Mouse (Mus musculus): Measurements from ENCODE around the gene Rad23b. TPM values are rescaled to one million over a fixed set of nuclear protein-coding genes. Genes with fewer than 3 reads are reported as not detected.
"Not testable (repeated sequence)": the region's sequence is repeated elsewhere in the genome, so short reads cannot be mapped to it uniquely, and the experiment has no call there.

The Rad23b gene
- polyA plus RNA-seq (2015; fragmentation: Nextera tagmentation; extraction: Ambion mirVana), result 52.1 and 53.4 TPM in 2 replicates

DNA sequence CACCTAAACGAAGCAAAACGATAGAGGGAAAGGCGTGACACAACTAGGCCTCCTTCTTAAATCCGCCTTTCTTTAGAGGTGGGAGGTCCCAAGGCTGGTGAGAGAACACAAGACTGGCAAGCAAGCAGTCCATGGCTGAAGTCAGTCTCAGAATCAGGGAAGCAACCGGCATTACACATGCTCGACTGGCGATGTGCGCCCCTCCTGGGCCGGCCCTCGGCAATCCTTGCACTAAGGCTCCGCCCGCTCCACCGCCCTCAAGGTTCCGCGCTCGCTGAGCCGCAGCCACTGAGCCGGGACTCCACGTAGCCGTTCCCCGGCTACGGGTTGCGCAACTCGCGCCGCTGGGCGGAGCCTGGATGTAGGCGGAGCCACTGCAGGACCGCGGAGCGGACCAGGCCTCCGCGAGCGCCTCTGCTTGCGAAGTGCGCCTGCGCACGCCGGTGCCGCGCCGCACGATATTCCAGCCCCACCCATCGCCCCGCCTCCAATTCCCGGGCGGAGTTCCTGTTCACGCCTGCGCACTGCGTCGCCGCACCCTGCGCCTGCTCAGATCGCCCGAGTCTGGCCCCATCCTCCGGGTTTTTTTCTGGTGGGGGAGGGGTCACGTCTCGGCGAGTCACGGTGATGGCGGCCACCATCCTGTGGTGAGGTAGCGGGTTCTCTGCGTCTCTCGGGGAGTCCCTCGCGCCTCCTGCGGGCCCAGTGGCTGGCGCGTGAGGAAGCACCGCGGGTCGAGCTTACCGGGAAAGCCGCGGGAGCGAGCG, at the start of gene Rad23b:
TSS of gene Rad23b (plus strand) at position 592 of the 767 bp plus-strand sequence.
- Histone ChIP-seq H3K4me2 (replicated peaks; ENCODE audit: low read depth) (peak within 1 kb of the TSS; percentile 85), H3K9me3 (ENCODE audit: control insufficient read depth) (no peaks in the 10 kb centered on the region), H3K27ac (ENCODE audit: low read depth, low read length) (peak within 1 kb of the TSS; percentile 83), H3K36me3 (ENCODE audit: control insufficient read depth, insufficient read depth) (no peaks in the 10 kb centered on the region), H3K9ac (ENCODE audit: low read depth, low read length) (peak within 1 kb of the TSS; percentile 92), H3K27me3 (replicated peaks; ENCODE audit: control insufficient read depth, insufficient read depth, low read length) (no peaks in the 10 kb centered on the region), H3K4me1 (replicated peaks; ENCODE audit: control insufficient read depth, insufficient read depth, low read length) (no peaks in the 10 kb centered on the region; the same call in 1 of the 2 replicates), H3K4me3 (ENCODE audit: low read depth, low read length) (peak within 1 kb of the TSS; percentile 97)
- WGBS, result under 1% methylated on average over 76 of the region's 77 CpGs
- peak; percentile 46 for TF ChIP-seq CTCF (IDR thresholded peaks at IDR 0.05; ENCODE audit: low read depth)
- ATAC-seq, result peak; percentile 99

DNA sequence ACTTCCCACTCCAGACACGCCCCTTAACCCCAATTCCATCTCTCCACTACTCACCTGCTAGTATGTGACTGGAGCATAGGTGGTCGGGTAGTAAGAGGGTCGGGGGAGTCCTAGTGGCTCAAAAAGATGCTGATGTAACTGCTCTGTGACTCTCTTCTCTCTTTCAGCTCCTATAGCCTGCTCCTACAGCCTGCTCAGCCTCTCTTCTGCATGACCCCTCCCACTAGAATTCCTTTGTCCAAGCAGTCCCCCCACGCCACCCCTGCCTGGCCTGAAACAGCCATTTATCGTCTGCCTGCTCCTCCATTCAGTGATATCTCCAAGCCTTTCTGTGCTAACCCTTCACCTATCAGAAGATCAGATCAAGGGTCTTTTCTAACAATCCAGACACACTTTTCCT, 45.7 kb upstream of the Rad23b start:
- H3K36me3 ChIP-seq (ENCODE audit: control insufficient read depth, insufficient read depth), result no peaks in the 10 kb centered on the region
- WGBS, result 75% methylated on average over 5 of the region's 5 CpGs
- H3K4me1 ChIP-seq (replicated peaks; ENCODE audit: control insufficient read depth, insufficient read depth, low read length), result no peaks in the 10 kb centered on the region
- TF ChIP-seq CTCF (IDR thresholded peaks at IDR 0.05; ENCODE audit: low read depth), result no peak
- H3K9me3 ChIP-seq (ENCODE audit: control insufficient read depth), result 0 out of 2 replicates have a peak, but pooled peaks cover 3% of the 10 kb centered on the region
- no peak overlapping the region for H3K9ac ChIP-seq (ENCODE audit: low read depth, low read length)
- ATAC-seq, result no peak
- H3K27me3 ChIP-seq (replicated peaks; ENCODE audit: control insufficient read depth, insufficient read depth, low read length), result no peaks in the 10 kb centered on the region
- H3K4me2 ChIP-seq (replicated peaks; ENCODE audit: low read depth), result no peak overlapping the region
- no peak overlapping the region for H3K4me3 ChIP-seq (ENCODE audit: low read depth, low read length)
- no peak overlapping the region for H3K27ac ChIP-seq (ENCODE audit: low read depth, low read length)

DNA sequence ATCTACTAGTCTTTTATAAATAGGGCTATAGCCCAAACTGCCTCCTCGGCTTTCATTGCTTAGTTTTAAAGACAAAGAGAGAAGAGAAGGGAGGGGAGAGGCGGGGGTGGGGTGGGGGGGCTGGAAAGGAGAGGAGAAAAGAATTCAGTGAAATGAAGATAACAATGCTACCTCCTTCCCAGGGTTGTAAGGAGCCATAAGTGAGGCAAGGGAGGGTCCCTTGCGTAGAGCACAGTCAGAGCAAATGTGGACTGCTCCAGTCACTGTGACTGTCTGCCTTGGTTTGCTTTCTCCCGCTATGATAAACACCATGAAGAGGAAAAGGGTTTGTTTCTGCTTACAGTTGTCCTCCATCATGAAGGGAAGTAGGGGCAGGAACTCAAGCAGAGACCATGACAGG, 43.2 kb upstream of the Rad23b start:
- no peak overlapping the region for H3K9ac ChIP-seq (ENCODE audit: low read depth, low read length)
- H3K27me3 ChIP-seq (replicated peaks; ENCODE audit: control insufficient read depth, insufficient read depth, low read length), result no peaks in the 10 kb centered on the region
- H3K4me2 ChIP-seq (replicated peaks; ENCODE audit: low read depth), result no peak overlapping the region
- no peak overlapping the region for H3K27ac ChIP-seq (ENCODE audit: low read depth, low read length)
- WGBS, result 71% methylated on average over 4 of the region's 4 CpGs
- H3K36me3 ChIP-seq (ENCODE audit: control insufficient read depth, insufficient read depth), result no peaks in the 10 kb centered on the region
- no peak for ATAC-seq
- no peak overlapping the region for H3K4me3 ChIP-seq (ENCODE audit: low read depth, low read length)
- H3K9me3 ChIP-seq (ENCODE audit: control insufficient read depth), result 0 out of 2 replicates have a peak, but pooled peaks cover 3% of the 10 kb centered on the region
- no peaks in the 10 kb centered on the region for H3K4me1 ChIP-seq (replicated peaks; ENCODE audit: control insufficient read depth, insufficient read depth, low read length)
- no peak for TF ChIP-seq CTCF (IDR thresholded peaks at IDR 0.05; ENCODE audit: low read depth)

DNA sequence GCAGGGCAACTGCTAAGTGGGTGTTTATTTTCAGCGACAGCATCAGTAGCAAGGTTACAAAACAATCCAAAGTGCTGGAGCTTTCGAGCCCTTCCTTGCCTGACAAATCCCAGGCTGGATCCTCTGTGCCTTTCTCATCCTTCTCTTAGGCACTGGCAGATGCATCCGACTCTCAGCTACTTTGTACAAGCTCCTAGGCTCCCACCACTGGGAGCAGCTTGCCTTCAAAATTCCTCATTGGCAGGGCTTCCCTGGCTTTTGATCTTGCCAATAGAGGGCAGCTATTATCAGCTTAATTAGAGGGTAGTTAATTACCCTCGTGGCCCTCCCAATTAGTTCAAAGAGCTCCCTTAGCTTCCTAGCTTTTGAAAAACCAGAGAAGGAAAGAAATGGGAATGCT, 33.1 kb upstream of the Rad23b start:
- no peak overlapping the region for H3K27ac ChIP-seq (ENCODE audit: low read depth, low read length)
- WGBS, result 41% methylated on average over 4 of the region's 4 CpGs
- ATAC-seq, result no peak
- H3K9me3 ChIP-seq (ENCODE audit: control insufficient read depth), result no peaks in the 10 kb centered on the region
- no peak overlapping the region for H3K4me3 ChIP-seq (ENCODE audit: low read depth, low read length)
- no peaks in the 10 kb centered on the region for H3K4me1 ChIP-seq (replicated peaks; ENCODE audit: control insufficient read depth, insufficient read depth, low read length)
- H3K27me3 ChIP-seq (replicated peaks; ENCODE audit: control insufficient read depth, insufficient read depth, low read length), result no peaks in the 10 kb centered on the region
- H3K36me3 ChIP-seq (ENCODE audit: control insufficient read depth, insufficient read depth), result no peaks in the 10 kb centered on the region
- no peak for TF ChIP-seq CTCF (IDR thresholded peaks at IDR 0.05; ENCODE audit: low read depth)
- H3K4me2 ChIP-seq (replicated peaks; ENCODE audit: low read depth), result no peak overlapping the region
- H3K9ac ChIP-seq (ENCODE audit: low read depth, low read length), result no peak overlapping the region

DNA sequence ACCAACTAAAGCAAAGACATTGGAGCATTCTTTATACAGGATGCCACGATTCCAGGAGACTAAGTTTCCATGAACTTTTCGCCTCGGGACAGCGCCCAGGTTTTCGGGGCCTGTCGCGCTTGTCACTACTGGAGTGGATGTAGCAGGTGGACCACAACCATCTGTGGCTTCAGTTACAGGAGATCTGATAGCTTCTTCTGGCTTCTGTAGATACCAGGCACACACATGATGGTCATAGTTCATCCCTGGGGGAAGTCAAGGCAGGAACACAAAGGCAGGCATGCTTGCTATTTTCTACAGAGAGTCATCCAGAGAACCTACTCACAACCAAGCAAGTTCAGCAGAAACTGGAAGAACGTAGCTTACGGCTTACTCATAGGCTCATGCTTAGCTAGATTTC, 31.5 kb upstream of the Rad23b start:
- H3K27me3 ChIP-seq (replicated peaks; ENCODE audit: control insufficient read depth, insufficient read depth, low read length); H3K27ac ChIP-seq (ENCODE audit: low read depth, low read length); H3K9me3 ChIP-seq (ENCODE audit: control insufficient read depth); H3K9ac ChIP-seq (ENCODE audit: low read depth, low read length); ATAC-seq; H3K4me2 ChIP-seq (replicated peaks; ENCODE audit: low read depth); H3K4me1 ChIP-seq (replicated peaks; ENCODE audit: control insufficient read depth, insufficient read depth, low read length); H3K4me3 ChIP-seq (ENCODE audit: low read depth, low read length); H3K36me3 ChIP-seq (ENCODE audit: control insufficient read depth, insufficient read depth): not testable (repeated sequence)
- WGBS, result 93% methylated on average over 9 of the region's 9 CpGs

DNA sequence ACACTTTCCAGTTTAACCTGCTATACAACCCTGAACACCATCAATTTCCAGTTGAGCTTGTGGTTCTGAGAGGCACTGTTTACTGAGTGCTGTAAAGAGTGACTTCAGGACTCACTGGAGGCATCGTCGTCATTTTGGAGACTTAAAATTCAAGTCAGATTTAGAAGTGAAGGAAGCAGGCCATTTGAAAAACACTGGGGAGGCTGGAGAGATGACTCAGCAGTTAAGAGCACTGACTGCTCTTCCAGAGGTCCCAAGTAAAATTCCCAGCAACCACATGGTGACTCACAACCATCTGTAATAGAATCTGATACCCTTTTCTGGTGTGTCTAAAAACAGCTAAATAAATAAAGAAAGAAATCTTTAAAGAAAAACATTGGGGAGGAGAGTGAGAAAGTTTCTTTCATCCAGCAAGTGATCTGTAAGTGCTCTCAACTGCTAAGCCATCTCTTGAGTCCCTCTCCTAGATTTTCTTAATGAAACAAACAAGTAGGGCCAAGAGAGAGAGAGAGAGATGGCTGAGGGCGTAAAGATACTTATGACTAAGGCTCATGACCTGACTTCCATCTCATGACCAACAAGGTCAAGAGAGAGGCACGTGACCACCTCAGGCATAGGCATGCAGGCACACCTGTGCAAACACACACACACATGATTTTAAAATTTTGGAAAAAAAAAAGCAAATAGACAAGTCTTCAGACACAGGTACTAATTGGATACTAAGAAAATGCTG, 23.9 kb upstream of the Rad23b start:
- Histone ChIP-seq H3K4me2 (replicated peaks; ENCODE audit: low read depth) (no peak overlapping the region), H3K4me1 (replicated peaks; ENCODE audit: control insufficient read depth, insufficient read depth, low read length) (no peaks in the 10 kb centered on the region), H3K9me3 (ENCODE audit: control insufficient read depth) (no peaks in the 10 kb centered on the region), H3K36me3 (ENCODE audit: control insufficient read depth, insufficient read depth) (no peaks in the 10 kb centered on the region), H3K27ac (ENCODE audit: low read depth, low read length) (no peak overlapping the region), H3K27me3 (replicated peaks; ENCODE audit: control insufficient read depth, insufficient read depth, low read length) (no peaks in the 10 kb centered on the region), H3K4me3 (ENCODE audit: low read depth, low read length) (no peak overlapping the region), H3K9ac (ENCODE audit: low read depth, low read length) (no peak overlapping the region)
- no peak for ATAC-seq
- no peak for TF ChIP-seq CTCF (IDR thresholded peaks at IDR 0.05; ENCODE audit: low read depth)
- 47% methylated on average over 4 of the region's 4 CpGs for WGBS

Measured in intestine, postnatal 0 days (tissue).